ENCODE assay signal across 11 mouse cellular contexts in the genomic region with DNA sequence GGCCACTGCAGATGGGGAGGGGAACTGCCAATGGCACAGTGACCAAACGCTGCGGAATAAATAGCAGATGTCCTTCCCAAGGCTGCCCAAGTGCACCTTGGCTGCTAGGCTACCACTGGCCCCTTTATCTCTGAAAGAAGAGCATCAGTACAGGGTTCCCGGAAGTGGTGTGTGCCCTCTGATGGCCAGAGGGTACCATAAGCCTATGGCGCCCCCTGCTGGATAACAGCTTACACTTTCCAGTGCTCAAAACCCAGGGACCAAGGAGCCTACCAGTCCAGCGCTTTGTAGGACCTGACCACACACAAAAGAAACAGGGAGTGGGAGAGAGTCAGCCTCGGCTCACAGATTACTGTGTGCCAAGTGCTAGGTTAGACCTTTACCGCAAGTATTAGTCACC. TPM values are rescaled to one million over a fixed set of nuclear protein-coding genes. Genes with fewer than 3 reads are reported as not detected.
DNase-seq lines count a peak whose midpoint lies in the region; ATAC-seq and TF ChIP-seq lines count a peak whose summit lies in the region.
"Not testable (repeated sequence)": the region's sequence is repeated elsewhere in the genome, so short reads cannot be mapped to it uniquely, and the experiment has no call there.
"Had no signal": no experiment of that assay in that cellular context is flagged by ENCODE, and none has a peak within 500 bp of the region (broad histone marks: within the 10 kb centered on the region; RNA-seq: fewer than 3 reads in every experiment).

No protein-coding gene starts in this region.

- peak; percentile 60; the same call in 1 of the 2 replicates for TF ChIP-seq CTCF in cerebellum, adult 2 months (IDR thresholded peaks at IDR 0.05; ENCODE audit: borderline replicate concordance, insufficient read depth, low read depth, low read length)
- peak; percentile 71; the same call in 1 of the 2 replicates for TF ChIP-seq CTCF in small intestine, adult 2 months (IDR thresholded peaks at IDR 0.05; ENCODE audit: extremely low read depth, insufficient read length, insufficient replicate concordance, low read depth, low read length)

- H3K4me1 ChIP-seq in cerebellum, adult 2 months (ENCODE audit: control insufficient read depth, insufficient read depth, low read length); small intestine, adult 2 months (ENCODE audit: control insufficient read depth, insufficient read depth, insufficient read length, low read length): not testable (repeated sequence)

- H3K36me3 ChIP-seq in small intestine, adult 2 months (ENCODE audit: control insufficient read depth, insufficient read depth, low read length), result not testable (repeated sequence)

- 12% methylated on average over 7 of the region's 7 CpGs for WGBS in cerebellum, adult 2 months
- 11% methylated on average over 7 of the region's 7 CpGs for WGBS in small intestine, adult 2 months

- H3K27me3 ChIP-seq in cerebellum, adult 2 months (ENCODE audit: control insufficient read depth, insufficient read depth, low read length); small intestine, adult 2 months (ENCODE audit: control insufficient read depth, insufficient read depth, low read length): not testable (repeated sequence)

- not testable (repeated sequence) for TF ChIP-seq POLR2A in cerebellum, adult 2 months (IDR thresholded peaks at IDR 0.05; ENCODE audit: borderline replicate concordance, insufficient read depth, low read length); small intestine, adult 2 months (IDR thresholded peaks at IDR 0.05; ENCODE audit: low read depth, low read length)

- not testable (repeated sequence) for H3K27ac ChIP-seq in cerebellum, adult 2 months (ENCODE audit: insufficient read depth, low read length); small intestine, adult 2 months (ENCODE audit: insufficient read depth, low read depth, low read length)

- ATAC-seq in inflammation-experienced regulatory T-cells, adult 6 months, result peak; percentile 54
- ATAC-seq in megakaryocyte progenitor cell, adult 5-6 weeks (replicated peaks; ENCODE audit: poor library complexity), result peak; percentile 97

- peak; percentile 61 for DNase-seq in NIH3T3 (ENCODE audit: low read depth)
- peak; percentile 15 to 26 for DNase-seq in cerebellum, adult 2 months
- DNase-seq in gastrocnemius, adult 18-20 months (ENCODE audit: low spot score), result peak; percentile 30
- DNase-seq in left cerebral cortex, adult 18-20 months (ENCODE audit: low spot score in 2 of 2), result peak; percentile 10 to 13
- DNase-seq in yolk sac, embryonic 10.5 days (ENCODE audit: low spot score), result peak; percentile 15

- H3K4me3 ChIP-seq in cerebellum, adult 2 months (replicated peaks; ENCODE audit: insufficient read depth, low read depth, low read length); small intestine, adult 2 months (ENCODE audit: low read depth, low read length): not testable (repeated sequence)

RNA-seq across cellular contexts. Expression of a gene that starts 8.5 kb away (rescaled TPM):
- not detected in 2 replicates for polyA plus RNA-seq in cerebellum, adult 2 months (2012; rRNA removed)
- 1 to 10 TPM in 1 of 2 experiments, under 1 TPM in 1; 0.73 to 1.1 TPM for total RNA-seq in gastrocnemius, adult 18-20 months (2021)
- polyA plus RNA-seq in inflammation-experienced regulatory T-cells, adult 6 months (2017; shearing (Covaris generic)), result not detected
- total RNA-seq in left cerebral cortex, adult 18-20 months (2021), result not detected
- not detected in 2 replicates for total RNA-seq in megakaryocyte progenitor cell, adult 5-6 weeks (2015)
- total RNA-seq in megakaryocyte progenitor cell, adult 5-6 weeks (2017), result not detected in 2 replicates
- polyA plus RNA-seq in small intestine, adult 2 months (2012; rRNA removed), result 0.49 and 75.8 TPM in 2 replicates
- polyA plus RNA-seq: embryonic facial prominence, embryonic 13.5 days; heart, embryonic 14.5 days; limb, embryonic 12.5 days had no signal

RNA-seq across cellular contexts. Expression of a gene that starts 9.1 kb away (rescaled TPM):
- 0.13 and 0.28 TPM in 2 replicates for polyA plus RNA-seq in cerebellum, adult 2 months (2012; rRNA removed)
- under 1 TPM; 0.83 to 0.89 TPM for total RNA-seq in gastrocnemius, adult 18-20 months (2021)
- polyA plus RNA-seq in inflammation-experienced regulatory T-cells, adult 6 months (2017; shearing (Covaris generic)), result not detected
- total RNA-seq in left cerebral cortex, adult 18-20 months (2021), result under 1 TPM in 1 of 2 experiments, not detected in 1; 0.14 TPM
- total RNA-seq in megakaryocyte progenitor cell, adult 5-6 weeks (2015), result not detected in 2 replicates
- total RNA-seq in megakaryocyte progenitor cell, adult 5-6 weeks (2017), result not detected in 2 replicates
- polyA plus RNA-seq in small intestine, adult 2 months (2012; rRNA removed), result 0.25 and 0.41 TPM in 2 replicates
- polyA plus RNA-seq: heart, embryonic 14.5 days; limb, embryonic 12.5 days had no signal

RNA-seq across cellular contexts. Expression of a gene that starts 27.3 kb away (rescaled TPM):
- 205 and 207 TPM in 2 replicates for polyA plus RNA-seq in cerebellum, adult 2 months (2012; rRNA removed)
- 100 to 1,000 TPM; 105 to 106 TPM for total RNA-seq in gastrocnemius, adult 18-20 months (2021)
- 10 to 100 TPM; 12.9 to 20.6 (median 15.5) TPM for polyA plus RNA-seq in inflammation-experienced regulatory T-cells, adult 6 months (2017; shearing (Covaris generic))
- total RNA-seq in left cerebral cortex, adult 18-20 months (2021), result 100 to 1,000 TPM; 135 to 138 TPM
- total RNA-seq in megakaryocyte progenitor cell, adult 5-6 weeks (2015), result 38.0 and 38.6 TPM in 2 replicates
- total RNA-seq in megakaryocyte progenitor cell, adult 5-6 weeks (2017), result 70.9 and 71.9 TPM in 2 replicates
- polyA plus RNA-seq in small intestine, adult 2 months (2012; rRNA removed), result 86.4 and 139 TPM in 2 replicates

RNA-seq across cellular contexts. Expression of a gene that starts 28.9 kb away (rescaled TPM):
- not detected in 2 replicates for polyA plus RNA-seq in cerebellum, adult 2 months (2012; rRNA removed)
- total RNA-seq in gastrocnemius, adult 18-20 months (2021), result 10 to 100 TPM in 1 of 2 experiments, 1 to 10 TPM in 1; 8.8 to 12.5 TPM
- polyA plus RNA-seq in inflammation-experienced regulatory T-cells, adult 6 months (2017; shearing (Covaris generic)), result not detected
- not detected for total RNA-seq in left cerebral cortex, adult 18-20 months (2021)
- total RNA-seq in megakaryocyte progenitor cell, adult 5-6 weeks (2015), result not detected in 2 replicates
- not detected in 2 replicates for total RNA-seq in megakaryocyte progenitor cell, adult 5-6 weeks (2017)
- polyA plus RNA-seq in small intestine, adult 2 months (2012; rRNA removed), result not detected in 2 replicates
- polyA plus RNA-seq: embryonic facial prominence, embryonic 13.5 days; heart, embryonic 14.5 days; limb, embryonic 12.5 days had no signal

RNA-seq across cellular contexts. Expression of a gene that starts 29.6 kb away (rescaled TPM):
- polyA plus RNA-seq in cerebellum, adult 2 months (2012; rRNA removed), result 0.33 and 0.35 TPM in 2 replicates
- 1 to 10 TPM; 4.1 to 6.6 TPM for total RNA-seq in gastrocnemius, adult 18-20 months (2021)
- 10 to 100 TPM in 2 of 3 experiments, 1 to 10 TPM in 1; 1.3 to 14.8 (median 10.7) TPM for polyA plus RNA-seq in inflammation-experienced regulatory T-cells, adult 6 months (2017; shearing (Covaris generic))
- total RNA-seq in left cerebral cortex, adult 18-20 months (2021), result 10 to 100 TPM; 11.7 to 12.1 TPM
- 9.7 and 12.5 TPM in 2 replicates for total RNA-seq in megakaryocyte progenitor cell, adult 5-6 weeks (2015)
- 3.2 and 5.2 TPM in 2 replicates for total RNA-seq in megakaryocyte progenitor cell, adult 5-6 weeks (2017)
- polyA plus RNA-seq in small intestine, adult 2 months (2012; rRNA removed), result not detected in 2 replicates
